Mouse (Mus musculus): ENCODE results near the gene Zrsr1.

The Zrsr1 gene

GRCm38 (mm10) chr11:23008181-23008823, 36.5 kb downstream of the Zrsr1 start:
- DNase-seq (ENCODE audit: low read depth, low spot score) = peak; percentile 83

- no peak for DNase-seq (ENCODE audit: low read depth, low spot score)
Observed at GRCm38 (mm10) chr11:23008824-23009200, 37.0 kb downstream of the Zrsr1 start.

- DNase-seq (ENCODE audit: low read depth, low spot score) = no peak
Observed at GRCm38 (mm10) chr11:23013096-23013495, 41.3 kb downstream of the Zrsr1 start.

GRCm38 (mm10) chr11:23013580-23014294, 41.9 kb downstream of the Zrsr1 start:
- DNase-seq (ENCODE audit: low read depth, low spot score) = peak; percentile 59

- DNase-seq (ENCODE audit: low read depth, low spot score) = no peak
Observed at GRCm38 (mm10) chr11:23014996-23015395, 43.2 kb downstream of the Zrsr1 start.

GRCm38 (mm10) chr11:23017943-23018342, 46.1 kb downstream of the Zrsr1 start:
- DNase-seq (ENCODE audit: low read depth, low spot score) = no peak

GRCm38 (mm10) chr11:23020116-23020770, 48.4 kb downstream of the Zrsr1 start:
- no peak for DNase-seq (ENCODE audit: low read depth, low spot score)

- DNase-seq (ENCODE audit: low read depth, low spot score) = no peak
Observed at GRCm38 (mm10) chr11:23020841-23021240, 49.0 kb downstream of the Zrsr1 start.

GRCm38 (mm10) chr11:23023155-23023554, 51.4 kb downstream of the Zrsr1 start:
- DNase-seq (ENCODE audit: low read depth, low spot score) = no peak

GRCm38 (mm10) chr11:23024169-23024568, 52.4 kb downstream of the Zrsr1 start:
- no peak for DNase-seq (ENCODE audit: low read depth, low spot score)

Data from CD4-positive, CD25-positive, alpha-beta regulatory T cell, adult 2 months (primary cell).